Mouse (Mus musculus) forebrain, postnatal 0 days (tissue): ENCODE measurements around the gene Cd63. TPM values are rescaled to one million over a fixed set of nuclear protein-coding genes. Genes with fewer than 3 reads are reported as not detected.

Experiments
- ATAC-seq: fragments of 200-750 bp; cut with Nextera tagmentation; 2 replicates; pipeline ENCODE4 v1.8.0; 2017; ENCODE audit warnings: mild to moderate bottlenecking, moderate library complexity
- DNase-seq: peaks from one replicate; pipeline ENCODE4 v3.0.0-alpha.2; 2015
- H3K27ac ChIP-seq: fragments of 300-500 bp; sonication (generic); 2 replicates; pipeline ENCODE4 v1.5.1; 2014; ENCODE audit warnings: low read depth, mild to moderate bottlenecking, antibody characterized with exemption, low read length, moderate library complexity, mixed read lengths
- H3K27me3 ChIP-seq: fragments of 300-500 bp; sonication (generic); 2 replicates; pipeline ENCODE4 v1.6.1; 2014; ENCODE audit warnings: mild to moderate bottlenecking, low read length, mixed read lengths; ENCODE audit not compliant: insufficient read depth
- H3K36me3 ChIP-seq: fragments of 300-500 bp; sonication (generic); 2 replicates; pipeline ENCODE4 v1.6.1; 2014; ENCODE audit warnings: mild to moderate bottlenecking, moderate library complexity; ENCODE audit not compliant: insufficient read depth
- H3K4me1 ChIP-seq: fragments of 300-500 bp; sonication (generic); 2 replicates; pipeline ENCODE4 v1.6.1; 2014; ENCODE audit warnings: antibody characterized with exemption; ENCODE audit not compliant: insufficient read depth
- H3K4me2 ChIP-seq: fragments of 300-500 bp; sonication (generic); 2 replicates; pipeline ENCODE4 v1.6.1; 2014; ENCODE audit warnings: low read depth, mild to moderate bottlenecking, moderate library complexity
- H3K4me3 ChIP-seq: fragments of 300-500 bp; sonication (generic); 2 replicates; pipeline ENCODE4 v1.5.1; 2014; ENCODE audit warnings: low read depth, low read length, mixed read lengths
- H3K9ac ChIP-seq: fragments of 300-500 bp; sonication (generic); 2 replicates; pipeline ENCODE4 v1.6.1; 2014; ENCODE audit warnings: mild to moderate bottlenecking
- H3K9me3 ChIP-seq: fragments of 300-500 bp; sonication (generic); 2 replicates; pipeline ENCODE4 v1.6.1; 2016; ENCODE audit warnings: low read length
- CTCF ChIP-seq: sonication (generic); IDR thresholded peaks from 2 replicates; pipeline ENCODE4 v1.5.1; 2016; ENCODE audit warnings: antibody characterized with exemption, control low read depth, low read depth
- WGBS: fragments of 180-500 bp; shearing (Covaris S2); extraction: QIAGEN DNeasy Blood & Tissue Kit; methylation state at CpG from one replicate; pipeline ENCODE4 v1.1.7; 2014; 5-methylcytosine and 5-hydroxymethylcytosine counted together
- polyA plus RNA-seq: library from polyadenylated mRNA; unstranded; fragments of >200 nt; fragmentation: Nextera tagmentation; extraction: Ambion mirVana; gene quantifications from 2 replicates; pipeline ENCODE4 v1.2.1, GENCODE M21; 2015
- total RNA-seq: library from RNA; depleted of rRNA; stranded (reverse); fragments of >200 nt; gene quantifications from 2 replicates; pipeline ENCODE4 v1.2.3, GENCODE M21; 2014

The Cd63 gene
- total and polyA plus RNA-seq, 2 experiments from 2014 or later, result 11.7 to 188 TPM

GRCm38 (mm10) chr10:128919966-128920365 lies 19.2 kb downstream of the Cd63 start:
- Histone ChIP-seq H3K27ac (no peak overlapping the region), H3K4me3 (no peak overlapping the region), H3K4me2 (no peak overlapping the region), H3K4me1 (peaks cover 14% of the 10 kb centered on the region), H3K36me3 (0 out of 2 replicates have a peak, but pooled peaks cover 7% of the 10 kb centered on the region), H3K9ac (no peak overlapping the region), H3K9me3 (no peaks in the 10 kb centered on the region), H3K27me3 (no peaks in the 10 kb centered on the region)
- ATAC-seq (no peak), DNase-seq (no peak)
- 87% methylated on average over 7 of the region's 7 CpGs for WGBS
- TF ChIP-seq CTCF, result no peak

DNA sequence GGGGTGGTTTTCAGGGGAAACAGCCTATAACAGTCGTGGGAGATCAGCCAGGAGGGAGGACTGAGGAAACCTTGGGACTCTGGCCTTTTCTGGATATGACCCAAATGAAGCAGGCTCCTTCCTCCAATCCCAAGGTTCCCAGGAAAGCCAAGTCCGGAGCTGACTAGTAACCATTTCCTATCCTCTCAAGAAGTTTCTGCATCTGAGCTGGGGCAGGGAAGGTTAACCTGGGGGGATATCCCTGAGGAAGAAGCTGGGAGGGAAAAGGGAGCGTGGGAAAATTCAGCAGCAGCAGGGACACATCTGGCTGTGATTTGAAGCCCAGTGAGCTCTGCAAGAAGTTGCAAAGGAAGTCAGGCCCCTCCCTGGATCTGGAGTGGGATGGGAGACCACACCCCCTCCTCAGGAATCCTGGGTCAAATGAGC lies 20.0 kb downstream of the Cd63 start:
- no peak overlapping the region for H3K27ac ChIP-seq
- DNase-seq (no peak), ATAC-seq (no peak)
- H3K36me3 ChIP-seq, result 0 out of 2 replicates have a peak, but pooled peaks cover 7% of the 10 kb centered on the region
- H3K4me3 ChIP-seq, result no peak overlapping the region
- no peak for TF ChIP-seq CTCF
- 81% methylated on average over 3 of the region's 3 CpGs for WGBS
- no peak overlapping the region for H3K9ac ChIP-seq
- no peaks in the 10 kb centered on the region for H3K9me3 ChIP-seq
- peaks cover 14% of the 10 kb centered on the region for H3K4me1 ChIP-seq
- H3K27me3 ChIP-seq, result no peaks in the 10 kb centered on the region
- no peak overlapping the region for H3K4me2 ChIP-seq

- Histone ChIP-seq H3K9ac (no peak overlapping the region), H3K4me3 (no peak overlapping the region), H3K27ac (no peak overlapping the region), H3K36me3 (0 out of 2 replicates have a peak, but pooled peaks cover 7% of the 10 kb centered on the region), H3K4me2 (no peak overlapping the region), H3K4me1 (peaks cover 14% of the 10 kb centered on the region), H3K9me3 (no peaks in the 10 kb centered on the region), H3K27me3 (no peaks in the 10 kb centered on the region)
- WGBS, result 76% methylated on average over 1 of the region's 1 CpGs
- TF ChIP-seq CTCF, result no peak
- DNase-seq (no peak), ATAC-seq (no peak)
Observed at GRCm38 (mm10) chr10:128921251-128921650, 20.5 kb downstream of the Cd63 start.

- H3K27me3 ChIP-seq, result no peaks in the 10 kb centered on the region
- peak overlapping the region; percentile 83; the same call in 1 of the 2 replicates for H3K9ac ChIP-seq
- H3K4me1 ChIP-seq, result peaks cover 14% of the 10 kb centered on the region
- no peaks in the 10 kb centered on the region for H3K9me3 ChIP-seq
- H3K4me3 ChIP-seq, result peak overlapping the region; percentile 70
- TF ChIP-seq CTCF, result no peak
- H3K36me3 ChIP-seq, result 0 out of 2 replicates have a peak, but pooled peaks cover 7% of the 10 kb centered on the region
- WGBS, result 68% methylated on average over 16 of the region's 16 CpGs
- ATAC-seq (no peak), DNase-seq (no peak)
- H3K4me2 ChIP-seq, result peak overlapping the region; percentile 67
- peak overlapping the region; percentile 29; the same call in 1 of the 2 replicates for H3K27ac ChIP-seq
Observed at GRCm38 (mm10) chr10:128921883-128922821, 21.4 kb downstream of the Cd63 start.

GRCm38 (mm10) chr10:128922822-128923012 lies 21.9 kb downstream of the Cd63 start, which contains the start of gene Rdh5:
Rdh5 (minus strand) TSS chr10:128922888.
- DNase-seq, result no peak
- no peak for ATAC-seq
- H3K9ac ChIP-seq, result peak within 1 kb of the TSS; percentile 83
- peak within 1 kb of the TSS; percentile 67 for H3K4me2 ChIP-seq
- no peak for TF ChIP-seq CTCF
- H3K4me1 ChIP-seq, result peaks cover 14% of the 10 kb centered on the region
- H3K27ac ChIP-seq, result peak within 1 kb of the TSS; percentile 93
- 0 out of 2 replicates have a peak, but pooled peaks cover 6% of the 10 kb centered on the region for H3K36me3 ChIP-seq
- no peaks in the 10 kb centered on the region for H3K9me3 ChIP-seq
- H3K27me3 ChIP-seq, result no peaks in the 10 kb centered on the region
- peak within 1 kb of the TSS; percentile 70 for H3K4me3 ChIP-seq
- WGBS, result 7% methylated on average over 1 of the region's 1 CpGs

- DNase-seq (peak; percentile 95), ATAC-seq (peak; percentile 97)
- TF ChIP-seq CTCF, result peak; percentile 54
- Histone ChIP-seq H3K4me1 (peaks cover 14% of the 10 kb centered on the region), H3K4me2 (peak overlapping the region; percentile 67), H3K4me3 (peak overlapping the region; percentile 70), H3K9me3 (no peaks in the 10 kb centered on the region), H3K27ac (peak overlapping the region; percentile 93), H3K27me3 (no peaks in the 10 kb centered on the region), H3K9ac (peak overlapping the region; percentile 83), H3K36me3 (0 out of 2 replicates have a peak, but pooled peaks cover 3% of the 10 kb centered on the region)
- under 1% methylated on average over 42 of the region's 42 CpGs for WGBS
Observed at GRCm38 (mm10) chr10:128923013-128923691, 22.4 kb downstream of the Cd63 start.
